ENCODE assay signal across 12 mouse cellular contexts in the genomic region with DNA sequence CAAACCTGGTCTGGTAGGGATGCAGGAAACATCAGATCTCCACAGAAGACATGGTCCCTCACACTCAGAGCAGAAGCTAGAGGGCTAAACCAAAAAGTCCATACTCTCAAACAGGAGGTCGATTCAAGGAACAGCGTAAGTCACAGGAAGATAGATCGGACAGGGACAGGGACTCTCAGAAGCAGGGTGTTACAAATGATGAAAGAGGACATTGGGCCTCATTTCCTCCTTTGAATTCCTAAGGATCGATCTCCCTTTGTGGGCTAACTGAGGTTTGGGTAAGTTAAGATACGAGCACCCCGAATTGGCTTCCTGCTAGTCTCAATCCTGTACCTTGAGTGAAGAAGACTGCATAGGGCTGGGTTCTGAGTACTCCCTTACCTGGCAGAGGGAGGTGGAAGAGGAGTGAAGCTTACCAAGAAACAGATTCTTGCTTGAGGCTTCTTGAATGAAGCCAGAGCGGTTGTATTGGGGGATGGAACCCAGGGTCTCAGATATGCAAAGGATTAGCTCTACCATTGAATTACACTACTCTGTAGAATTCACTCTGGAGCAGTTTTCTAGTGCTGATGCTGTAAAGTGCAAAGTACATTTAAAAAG. TPM values are rescaled to one million over a fixed set of nuclear protein-coding genes. Genes with fewer than 3 reads are reported as not detected.
A peak's percentile ranks its signal among the peaks of the same experiment; 100 is the strongest.
DNase-seq lines count a peak whose midpoint lies in the region; ATAC-seq lines count a peak whose summit lies in the region.
"Had no signal": no experiment of that assay in that cellular context is flagged by ENCODE, and none has a peak within 500 bp of the region (broad histone marks: within the 10 kb centered on the region; RNA-seq: fewer than 3 reads in every experiment).

No protein-coding gene starts in this region.

- H3K36me3 ChIP-seq in kidney, embryonic 16.5 days (ENCODE audit: insufficient read depth, low read length) = no peaks in the 10 kb centered on the region
- H3K36me3 ChIP-seq in forebrain, embryonic 11.5 days (ENCODE audit: control insufficient read depth, insufficient read depth, low read length) = no peaks in the 10 kb centered on the region
- no peaks in the 10 kb centered on the region for H3K36me3 ChIP-seq in limb, embryonic 10.5 days
- no peaks in the 10 kb centered on the region for H3K36me3 ChIP-seq in neural tube, embryonic 13.5 days

- no peaks in the 10 kb centered on the region for H3K9me3 ChIP-seq in kidney, embryonic 16.5 days (ENCODE audit: low read length)
- H3K9me3 ChIP-seq in forebrain, embryonic 11.5 days (ENCODE audit: control insufficient read depth, low read length) = no peaks in the 10 kb centered on the region
- H3K9me3 ChIP-seq in limb, embryonic 10.5 days (replicated peaks) = no peaks in the 10 kb centered on the region
- H3K9me3 ChIP-seq in neural tube, embryonic 13.5 days = no peaks in the 10 kb centered on the region

- H3K9ac ChIP-seq in kidney, embryonic 16.5 days (replicated peaks; ENCODE audit: low read length) = no peak overlapping the region
- H3K9ac ChIP-seq in forebrain, embryonic 11.5 days (ENCODE audit: low read length) = no peak overlapping the region
- H3K9ac ChIP-seq in neural tube, embryonic 13.5 days = no peak overlapping the region

- no peak for ATAC-seq in kidney, embryonic 16.5 days (ENCODE audit: low FRiP score, low TSS enrichment)
- ATAC-seq in forebrain, embryonic 11.5 days (replicated peaks; ENCODE audit: low FRiP score) = no peak
- ATAC-seq in neural tube, embryonic 13.5 days (ENCODE audit: low read depth) = no peak

- H3K4me3 ChIP-seq in kidney, embryonic 16.5 days (ENCODE audit: low read length) = peak overlapping the region; percentile 53
- peak overlapping the region; percentile 44; the same call in 1 of the 2 replicates for H3K4me3 ChIP-seq in forebrain, embryonic 11.5 days (ENCODE audit: low read depth, low read length)
- H3K4me3 ChIP-seq in limb, embryonic 10.5 days = peak overlapping the region; percentile 61
- peak overlapping the region; percentile 43 for H3K4me3 ChIP-seq in neural tube, embryonic 13.5 days

- 13% methylated on average over 7 of the region's 7 CpGs for WGBS in kidney, embryonic 16.5 days
- 9% methylated on average over 7 of the region's 7 CpGs for WGBS in forebrain, embryonic 11.5 days
- WGBS in limb, embryonic 10.5 days = 12% methylated on average over 7 of the region's 7 CpGs
- WGBS in neural tube, embryonic 13.5 days = 5% methylated on average over 7 of the region's 7 CpGs

- H3K4me2 ChIP-seq in kidney, embryonic 16.5 days (replicated peaks; ENCODE audit: low read depth, low read length) = peak overlapping the region; percentile 88
- H3K4me2 ChIP-seq in forebrain, embryonic 11.5 days (ENCODE audit: low read depth, low read length, severe bottlenecking) = peak overlapping the region; percentile 89; the same call in 1 of the 2 replicates
- peak overlapping the region; percentile 80 for H3K4me2 ChIP-seq in neural tube, embryonic 13.5 days

- peaks cover 15% of the 10 kb centered on the region; the same call in 1 of the 2 replicates for H3K4me1 ChIP-seq in kidney, embryonic 16.5 days (ENCODE audit: insufficient read depth, low read length)
- peaks cover 8% of the 10 kb centered on the region; the same call in 1 of the 2 replicates for H3K4me1 ChIP-seq in forebrain, embryonic 11.5 days (replicated peaks; ENCODE audit: control insufficient read depth, insufficient read depth, low read length)
- peaks cover 13% of the 10 kb centered on the region for H3K4me1 ChIP-seq in limb, embryonic 10.5 days
- peaks cover 14% of the 10 kb centered on the region for H3K4me1 ChIP-seq in neural tube, embryonic 13.5 days (replicated peaks)

- no peak for DNase-seq in kidney, adult 11 months
- DNase-seq in forebrain, embryonic 11.5 days (ENCODE audit: low spot score) = no peak
- no peak for DNase-seq in limb, embryonic 10.5 days (ENCODE audit: low spot score)
- no peak for DNase-seq in cerebellum, adult 11-12 months
- no peak for DNase-seq in right cerebral cortex, adult 18-20 months
- no peak for DNase-seq in testis, postnatal 14 days (ENCODE audit: low spot score)
- DNase-seq: gastrocnemius, postnatal 36 days; kidney, postnatal 25 days; right cerebral cortex, postnatal 14 days had no signal

- peaks cover 70% of the 10 kb centered on the region for H3K27me3 ChIP-seq in kidney, embryonic 16.5 days (ENCODE audit: insufficient read depth, low read length)
- H3K27me3 ChIP-seq in forebrain, embryonic 11.5 days (ENCODE audit: control insufficient read depth, insufficient read depth, low read length) = peaks cover 56% of the 10 kb centered on the region
- H3K27me3 ChIP-seq in limb, embryonic 10.5 days (ENCODE audit: low read depth, poor library complexity, severe bottlenecking) = peaks cover 92% of the 10 kb centered on the region
- peaks cover 93% of the 10 kb centered on the region for H3K27me3 ChIP-seq in neural tube, embryonic 13.5 days

- no peak overlapping the region for H3K27ac ChIP-seq in kidney, embryonic 16.5 days (ENCODE audit: low read length)
- H3K27ac ChIP-seq in forebrain, embryonic 11.5 days (ENCODE audit: low read depth, low read length) = no peak overlapping the region
- no peak overlapping the region for H3K27ac ChIP-seq in limb, embryonic 10.5 days
- H3K27ac ChIP-seq in neural tube, embryonic 13.5 days (replicated peaks) = no peak overlapping the region

RNA-seq across cellular contexts. Expression of a gene that starts 1.1 kb away (rescaled TPM):
- not detected in 2 replicates for polyA plus RNA-seq in kidney, embryonic 16.5 days (2015; fragmentation: Nextera tagmentation; extraction: Ambion mirVana)
- polyA plus RNA-seq in forebrain, embryonic 11.5 days (2014; fragmentation: Nextera tagmentation; extraction: Ambion mirVana) = not detected in 2 replicates
- polyA plus RNA-seq in limb, embryonic 10.5 days (2016; fragmentation: Nextera tagmentation; extraction: Ambion mirVana) = not detected in 2 replicates
- polyA plus RNA-seq in neural tube, embryonic 13.5 days (2015; fragmentation: Nextera tagmentation; extraction: Ambion mirVana) = not detected in 2 replicates
- polyA plus RNA-seq: liver, embryonic 11.5 days had no signal

RNA-seq across cellular contexts. Expression of a gene that starts 38.7 kb away (rescaled TPM):
- polyA plus RNA-seq in kidney, embryonic 16.5 days (2015; fragmentation: Nextera tagmentation; extraction: Ambion mirVana) = not detected in 2 replicates
- polyA plus RNA-seq in forebrain, embryonic 11.5 days (2014; fragmentation: Nextera tagmentation; extraction: Ambion mirVana) = not detected in 2 replicates
- not detected in 2 replicates for polyA plus RNA-seq in limb, embryonic 10.5 days (2016; fragmentation: Nextera tagmentation; extraction: Ambion mirVana)
- polyA plus RNA-seq in neural tube, embryonic 13.5 days (2015; fragmentation: Nextera tagmentation; extraction: Ambion mirVana) = not detected in 2 replicates
- polyA plus RNA-seq: liver, embryonic 11.5 days had no signal
